Mouse (Mus musculus) stomach, embryonic 15.5 days (tissue): Measurements from ENCODE around the gene Limd1. TPM values are rescaled to one million over a fixed set of nuclear protein-coding genes. Genes with fewer than 3 reads are reported as not detected.

Source experiments
- ATAC-seq: fragments of 200-750 bp; cut with Nextera tagmentation; 2 replicates; pipeline ENCODE4 v1.8.0; 2017; ENCODE audit warnings: low read depth, moderate number of reproducible peaks, moderate TSS enrichment; ENCODE audit not compliant: insufficient read depth, low FRiP score
- H3K27ac ChIP-seq: fragments of 300-500 bp; sonication (generic); 2 replicates; pipeline ENCODE4 v1.5.1; 2015; ENCODE audit warnings: mild to moderate bottlenecking, inconsistent platforms
- H3K27me3 ChIP-seq: fragments of 300-500 bp; sonication (generic); replicated peaks from 2 replicates; pipeline ENCODE4 v1.6.1; 2015; ENCODE audit warnings: inconsistent platforms
- H3K36me3 ChIP-seq: fragments of 300-500 bp; sonication (generic); 2 replicates; pipeline ENCODE4 v1.6.1; 2015; ENCODE audit warnings: inconsistent platforms
- H3K4me1 ChIP-seq: fragments of 300-500 bp; sonication (generic); 2 replicates; pipeline ENCODE4 v1.6.1; 2015; ENCODE audit warnings: inconsistent platforms
- H3K4me2 ChIP-seq: fragments of 300-500 bp; sonication (generic); 2 replicates; pipeline ENCODE4 v1.6.1; 2015; ENCODE audit warnings: mild to moderate bottlenecking, inconsistent platforms
- H3K4me3 ChIP-seq: fragments of 300-500 bp; sonication (generic); replicated peaks from 2 replicates; pipeline ENCODE4 v1.5.1; 2015; ENCODE audit warnings: inconsistent platforms
- H3K9ac ChIP-seq: fragments of 300-500 bp; sonication (generic); 2 replicates; pipeline ENCODE4 v1.6.1; 2015; ENCODE audit warnings: inconsistent platforms
- H3K9me3 ChIP-seq: fragments of 300-500 bp; sonication (generic); 2 replicates; pipeline ENCODE4 v1.6.1; 2016; ENCODE audit warnings: inconsistent platforms
- WGBS: fragments of 180-500 bp; shearing (Covaris S2); methylation state at CpG from one replicate; pipeline ENCODE4 v1.1.7; 2015; 5-methylcytosine and 5-hydroxymethylcytosine counted together
- polyA plus RNA-seq: library from polyadenylated mRNA; unstranded; fragments of >200 nt; fragmentation: Nextera tagmentation; extraction: Ambion mirVana; gene quantifications from 2 replicates; pipeline ENCODE4 v1.2.1, GENCODE M21; 2015

Gene Limd1
- polyA plus RNA-seq, 1 experiment from 2014 or later, result 46.1 TPM

DNA sequence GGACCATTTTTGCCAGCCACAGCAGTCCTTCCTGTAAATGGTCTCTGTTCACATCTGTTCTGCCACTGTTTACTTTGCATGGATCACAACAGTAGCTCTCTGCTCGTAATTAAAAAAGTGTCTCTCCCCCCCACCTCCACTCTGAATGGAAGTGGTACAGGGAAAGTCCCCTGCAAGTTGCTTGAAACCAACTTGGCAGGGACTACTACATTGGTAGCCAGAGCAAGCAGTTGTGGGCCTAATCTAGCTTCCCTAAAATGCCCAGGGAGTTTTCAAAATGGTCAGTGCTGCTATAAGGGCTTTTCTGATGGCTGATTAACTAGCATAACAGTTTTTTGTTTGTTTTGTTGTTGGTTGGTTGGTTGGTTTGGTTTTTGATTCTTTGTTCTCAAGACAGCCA is 60.6 kb downstream of the Limd1 start:
- WGBS, result 31% methylated on average over 1 of the region's 1 CpGs
- Histone ChIP-seq H3K4me3 (no peak overlapping the region), H3K27ac (no peak overlapping the region)

DNA sequence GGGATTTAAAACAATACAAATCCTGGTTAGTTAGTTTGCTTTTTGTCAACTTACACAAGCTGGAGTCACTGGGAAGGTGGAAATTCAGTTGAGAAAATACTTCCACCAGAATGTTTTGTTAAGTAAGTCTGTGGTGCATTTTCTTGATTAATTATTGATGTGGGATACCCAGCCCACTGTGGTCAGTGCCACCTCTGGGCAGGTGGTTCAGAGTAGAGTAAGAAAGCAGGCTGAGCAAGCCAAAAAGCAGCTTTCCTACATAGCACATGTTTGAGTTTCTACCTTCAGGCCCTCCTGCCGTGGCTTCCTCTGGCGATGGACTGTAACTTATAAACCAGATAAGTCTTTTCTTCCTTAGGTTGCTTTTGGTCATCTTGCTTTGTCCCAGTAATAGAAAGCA is 61.3 kb downstream of the Limd1 start:
- Histone ChIP-seq H3K4me2 (no peak overlapping the region), H3K9me3 (no peaks in the 10 kb centered on the region), H3K36me3 (0 out of 2 replicates have a peak, but pooled peaks cover 3% of the 10 kb centered on the region), H3K4me1 (no peaks in the 10 kb centered on the region), H3K27me3 (no peaks in the 10 kb centered on the region), H3K9ac (no peak overlapping the region), H3K27ac (no peak overlapping the region), H3K4me3 (no peak overlapping the region)
- no peak for ATAC-seq
- WGBS, result 77% methylated on average over 2 of the region's 2 CpGs

More for the DNA sequence above, 60.6 kb downstream of the Limd1 start:
- Histone ChIP-seq H3K36me3 (0 out of 2 replicates have a peak, but pooled peaks cover 3% of the 10 kb centered on the region), H3K4me1 (no peaks in the 10 kb centered on the region), H3K27me3 (no peaks in the 10 kb centered on the region), H3K4me2 (no peak overlapping the region), H3K9ac (no peak overlapping the region), H3K9me3 (no peaks in the 10 kb centered on the region)
- ATAC-seq, result no peak

GRCm38 (mm10) chr9:123554599-123554998 is 76.1 kb downstream of the Limd1 start:
- Histone ChIP-seq H3K36me3 (peaks cover 20% of the 10 kb centered on the region), H3K9me3 (no peaks in the 10 kb centered on the region), H3K27ac (no peak overlapping the region), H3K27me3 (no peaks in the 10 kb centered on the region), H3K9ac (no peak overlapping the region), H3K4me2 (no peak overlapping the region), H3K4me1 (no peaks in the 10 kb centered on the region), H3K4me3 (no peak overlapping the region)
- 56% methylated on average over 3 of the region's 3 CpGs for WGBS
- no peak for ATAC-seq

Other genes with a start within 250 kb of the Limd1 start
- 14.9 and 17.1 TPM in 2 replicates for gene Tmem158, start 217.9 kb upstream of the Limd1 start, polyA plus RNA-seq
- gene Lars2, start 111.8 kb upstream of the Limd1 start, polyA plus RNA-seq, result 908 and 1,059 TPM in 2 replicates
- gene Sacm1l, start 51.1 kb downstream of the Limd1 start, polyA plus RNA-seq, result 52.3 and 56.5 TPM in 2 replicates
- 0.28 and 0.30 TPM in 2 replicates for gene Slc6a20b, start 153.9 kb downstream of the Limd1 start, polyA plus RNA-seq
- gene Ccr9, start 199.7 kb downstream of the Limd1 start, polyA plus RNA-seq, result 0.34 and 0.41 TPM in 2 replicates
- 3.8 and 4.9 TPM in 2 replicates for gene Slc6a20a, start 200.2 kb downstream of the Limd1 start, polyA plus RNA-seq
- gene Lztfl1, start 239.0 kb downstream of the Limd1 start, polyA plus RNA-seq, result 48.4 and 53.3 TPM in 2 replicates